Mouse (Mus musculus) olfactory bulb, adult 2 months (tissue): ENCODE results near the gene Pcsk6.

Experiments
- CTCF ChIP-seq: fragments of 200-500 bp; IDR thresholded peaks from 2 replicates; pipeline ENCODE4 v1.5.1; 2012; ENCODE audit warnings: low read depth, mild to moderate bottlenecking, low read length, moderate library complexity; ENCODE audit not compliant: insufficient read depth
- POLR2A ChIP-seq: fragments of 200-500 bp; IDR thresholded peaks from 2 replicates; pipeline ENCODE4 v1.6.1; 2012; ENCODE audit warnings: mild to moderate bottlenecking, low read depth, low read length, moderate library complexity; ENCODE audit not compliant: insufficient read depth

- TF ChIP-seq CTCF (no peak), POLR2A (no peak)
Measured at GRCm38 (mm10) chr7:65978996-65979823, 117.7 kb downstream of the Pcsk6 start.
